Mouse (Mus musculus) intestine, embryonic 14.5 days (tissue): Measurements from ENCODE around the gene Rimbp3. TPM values are rescaled to one million over a fixed set of nuclear protein-coding genes. Genes with fewer than 3 reads are reported as not detected.

Experiments used
- ATAC-seq: fragments of 200-750 bp; cut with Nextera tagmentation; replicated peaks from 2 replicates; pipeline ENCODE4 v1.8.0; 2017; ENCODE audit warnings: low read depth, moderate number of reproducible peaks, moderate TSS enrichment, moderate library complexity; ENCODE audit not compliant: low FRiP score, low TSS enrichment
- DNase-seq: peaks from one replicate; pipeline ENCODE4 v3.0.0-alpha.2; 2018; ENCODE audit warnings: low spot score
- H3K27ac ChIP-seq: fragments of 300-500 bp; sonication (generic); 2 replicates; pipeline ENCODE4 v1.5.1; 2014; ENCODE audit warnings: low read depth, mild to moderate bottlenecking, control low read depth
- H3K27me3 ChIP-seq: fragments of 300-500 bp; sonication (generic); replicated peaks from 2 replicates; pipeline ENCODE4 v1.6.1; 2014; ENCODE audit warnings: low read length, control low read depth; ENCODE audit not compliant: control insufficient read depth, insufficient read depth
- H3K36me3 ChIP-seq: fragments of 300-500 bp; sonication (generic); 2 replicates; pipeline ENCODE4 v1.6.1; 2014; ENCODE audit warnings: low read length, control low read depth; ENCODE audit not compliant: control insufficient read depth, insufficient read depth
- H3K4me1 ChIP-seq: fragments of 300-500 bp; sonication (generic); replicated peaks from 2 replicates; pipeline ENCODE4 v1.6.1; 2014; ENCODE audit warnings: low read length, control low read depth, mixed read lengths; ENCODE audit not compliant: control insufficient read depth, insufficient read depth
- H3K4me2 ChIP-seq: fragments of 300-500 bp; sonication (generic); 2 replicates; pipeline ENCODE4 v1.6.1; 2014; ENCODE audit warnings: low read length
- H3K4me3 ChIP-seq: fragments of 300-500 bp; sonication (generic); 2 replicates; pipeline ENCODE4 v1.5.1; 2014; ENCODE audit warnings: low read depth, low read length, control low read depth, mixed read lengths
- H3K9ac ChIP-seq: fragments of 300-500 bp; sonication (generic); 2 replicates; pipeline ENCODE4 v1.6.1; 2014; ENCODE audit warnings: mild to moderate bottlenecking, low read length
- H3K9me3 ChIP-seq: fragments of 300-500 bp; sonication (generic); 2 replicates; pipeline ENCODE4 v1.6.1; 2016; ENCODE audit warnings: low read length, control low read depth; ENCODE audit not compliant: control insufficient read depth
- WGBS: fragments of 180-500 bp; shearing (Covaris S2); extraction: QIAGEN DNeasy Blood & Tissue Kit; methylation state at CpG from one replicate; pipeline ENCODE4 v1.1.7; 2014; 5-methylcytosine and 5-hydroxymethylcytosine counted together
- polyA plus RNA-seq: library from polyadenylated mRNA; unstranded; fragments of >200 nt; fragmentation: Nextera tagmentation; extraction: Ambion mirVana; gene quantifications from 2 replicates; pipeline ENCODE4 v1.2.1, GENCODE M21; 2014

The Rimbp3 gene
- polyA plus RNA-seq, 1 experiment from 2014 or later = 0.60 TPM

- no peak overlapping the region for H3K4me3 ChIP-seq
- ATAC-seq (no peak), DNase-seq (no peak)
- H3K36me3 ChIP-seq = peaks cover 16% of the 10 kb centered on the region
- 88% methylated on average over 2 of the region's 2 CpGs for WGBS
- H3K4me1 ChIP-seq = no peaks in the 10 kb centered on the region
- no peak overlapping the region for H3K9ac ChIP-seq
- H3K9me3 ChIP-seq = 0 out of 2 replicates have a peak, but pooled peaks cover 2% of the 10 kb centered on the region
- no peak overlapping the region for H3K4me2 ChIP-seq
- no peak overlapping the region for H3K27ac ChIP-seq
- no peaks in the 10 kb centered on the region for H3K27me3 ChIP-seq
Measured at GRCm38 (mm10) chr16:17182136-17182535, 26.3 kb upstream of the Rimbp3 start.

DNA sequence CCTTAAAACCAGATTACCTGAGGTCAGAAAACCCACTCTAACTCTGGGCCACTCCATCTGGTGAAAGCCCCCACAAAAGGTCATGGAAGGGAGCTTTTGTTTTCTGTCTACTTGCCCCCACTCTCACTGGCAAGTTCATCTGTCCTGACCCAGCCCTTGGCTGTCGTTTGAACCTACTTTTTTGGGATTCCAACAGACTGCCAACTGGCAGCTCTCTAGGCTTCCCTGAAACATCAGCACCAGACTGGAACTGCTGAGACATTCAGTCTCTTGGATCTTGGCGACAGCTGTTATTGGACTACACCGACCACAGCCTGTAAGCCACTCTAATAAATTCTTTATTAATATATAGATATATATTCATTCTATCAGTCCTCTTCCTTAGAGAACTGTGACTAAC lies 25.4 kb upstream of the Rimbp3 start:
- 79% methylated on average over 3 of the region's 3 CpGs for WGBS
- Histone ChIP-seq H3K9me3 (0 out of 2 replicates have a peak, but pooled peaks cover 2% of the 10 kb centered on the region), H3K27me3 (no peaks in the 10 kb centered on the region), H3K4me3 (no peak overlapping the region), H3K9ac (no peak overlapping the region), H3K36me3 (peaks cover 13% of the 10 kb centered on the region), H3K27ac (no peak overlapping the region), H3K4me2 (no peak overlapping the region), H3K4me1 (no peaks in the 10 kb centered on the region)
- ATAC-seq (no peak), DNase-seq (no peak)

- no peaks in the 10 kb centered on the region for H3K27me3 ChIP-seq
- no peak overlapping the region for H3K4me2 ChIP-seq
- no peak for ATAC-seq
- DNase-seq = no peak
- no peak overlapping the region for H3K27ac ChIP-seq
- H3K9ac ChIP-seq = no peak overlapping the region
- peaks cover 5% of the 10 kb centered on the region for H3K36me3 ChIP-seq
- no peak overlapping the region for H3K4me3 ChIP-seq
- H3K4me1 ChIP-seq = no peaks in the 10 kb centered on the region
- 0 out of 2 replicates have a peak, but pooled peaks cover 2% of the 10 kb centered on the region for H3K9me3 ChIP-seq
Measured at GRCm38 (mm10) chr16:17185475-17185874, 22.9 kb upstream of the Rimbp3 start.

DNA sequence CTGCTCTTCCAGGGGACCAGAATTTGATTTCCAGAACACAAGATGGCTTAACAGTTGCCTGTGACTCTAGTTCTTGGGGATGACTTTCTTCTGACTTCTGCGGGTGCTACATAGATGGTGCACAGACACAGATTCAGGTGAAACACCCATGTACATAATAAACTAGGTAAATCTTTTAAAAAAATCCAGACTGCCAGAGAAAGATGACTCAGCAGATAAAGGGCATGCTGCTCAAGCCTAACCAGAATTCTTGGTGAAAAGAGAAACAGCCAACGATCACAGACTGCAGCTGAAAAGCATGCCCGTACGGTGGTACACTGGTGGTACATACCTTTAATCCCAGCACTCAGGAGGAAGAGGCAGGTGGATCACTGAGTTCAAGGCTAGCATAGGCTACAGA lies 14.6 kb upstream of the Rimbp3 start:
- Histone ChIP-seq H3K9ac (no peak overlapping the region), H3K4me1 (no peaks in the 10 kb centered on the region), H3K27ac (no peak overlapping the region), H3K27me3 (no peaks in the 10 kb centered on the region), H3K36me3 (0 out of 2 replicates have a peak, but pooled peaks cover 13% of the 10 kb centered on the region), H3K4me3 (no peak overlapping the region), H3K4me2 (no peak overlapping the region), H3K9me3 (no peaks in the 10 kb centered on the region)
- WGBS = 96% methylated on average over 4 of the region's 4 CpGs
- DNase-seq (no peak), ATAC-seq (no peak)

DNA sequence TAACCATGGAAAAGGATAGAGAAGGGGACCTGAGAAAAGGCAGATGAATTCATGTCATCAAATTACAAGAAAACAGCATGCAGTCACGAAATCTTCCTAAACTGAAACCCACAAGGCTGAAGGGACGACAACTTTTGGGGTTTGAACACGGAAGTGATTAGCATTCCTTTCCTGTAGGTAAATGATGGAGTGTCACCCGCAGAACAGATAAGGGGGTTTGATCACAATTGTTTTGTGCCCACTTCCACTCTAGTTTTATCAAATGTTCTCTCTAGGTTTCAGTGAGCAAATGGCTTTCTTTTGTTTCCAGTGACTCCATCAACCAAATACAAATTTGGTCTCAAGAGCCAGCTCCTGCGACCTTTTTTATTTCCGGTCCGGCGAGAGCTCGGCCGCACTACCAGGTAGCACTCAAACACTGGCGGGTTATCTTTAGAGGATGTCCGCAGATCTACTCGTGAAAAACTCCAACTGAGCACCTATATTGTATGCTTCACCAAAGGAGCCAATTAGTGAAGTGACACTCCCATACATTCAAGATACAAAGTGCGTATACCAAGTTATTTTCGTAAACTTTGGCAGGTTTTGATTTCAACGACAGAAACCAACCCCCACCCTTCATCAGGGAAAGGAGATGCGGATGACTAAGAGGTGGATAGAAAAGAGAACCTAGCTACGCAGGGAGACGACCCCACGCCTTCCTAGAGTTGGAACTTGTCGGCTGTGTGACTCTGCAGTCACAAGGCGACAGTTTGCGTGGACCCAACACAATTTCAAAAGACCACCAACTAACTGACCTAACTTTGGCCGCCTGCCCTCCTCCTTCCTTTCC lies 8.1 kb upstream of the Rimbp3 start:
- no peaks in the 10 kb centered on the region for H3K27me3 ChIP-seq
- ATAC-seq (no peak), DNase-seq (peak; percentile 64)
- 6% methylated on average over 24 of the region's 24 CpGs for WGBS
- H3K4me1 ChIP-seq = peaks cover 18% of the 10 kb centered on the region
- peak overlapping the region; percentile 88 for H3K4me3 ChIP-seq
- H3K9ac ChIP-seq = peak overlapping the region; percentile 99
- no peaks in the 10 kb centered on the region for H3K9me3 ChIP-seq
- H3K4me2 ChIP-seq = peak overlapping the region; percentile 90
- peak overlapping the region; percentile 83 for H3K27ac ChIP-seq
- peaks cover 4% of the 10 kb centered on the region; the same call in 1 of the 2 replicates for H3K36me3 ChIP-seq

GRCm38 (mm10) chr16:17200953-17201707 lies 7.3 kb upstream of the Rimbp3 start:
- H3K4me3 ChIP-seq = peak overlapping the region; percentile 88
- DNase-seq (peak; percentile 90), ATAC-seq (peak; percentile 82)
- H3K4me2 ChIP-seq = peak overlapping the region; percentile 90
- H3K9ac ChIP-seq = peak overlapping the region; percentile 99
- H3K9me3 ChIP-seq = no peaks in the 10 kb centered on the region
- H3K36me3 ChIP-seq = peaks cover 4% of the 10 kb centered on the region; the same call in 1 of the 2 replicates
- peaks cover 18% of the 10 kb centered on the region for H3K4me1 ChIP-seq
- peak overlapping the region; percentile 83 for H3K27ac ChIP-seq
- H3K27me3 ChIP-seq = no peaks in the 10 kb centered on the region
- under 1% methylated on average over 71 of the region's 72 CpGs for WGBS

- Histone ChIP-seq H3K27ac (0 out of 2 replicates have a peak overlapping the region, but pooled peaks have one; percentile 83), H3K36me3 (peaks cover 4% of the 10 kb centered on the region; the same call in 1 of the 2 replicates), H3K4me3 (no peak overlapping the region), H3K4me1 (peaks cover 18% of the 10 kb centered on the region), H3K4me2 (0 out of 2 replicates have a peak overlapping the region, but pooled peaks have one; percentile 90), H3K9ac (no peak overlapping the region), H3K27me3 (no peaks in the 10 kb centered on the region), H3K9me3 (no peaks in the 10 kb centered on the region)
- DNase-seq (peak; percentile 56), ATAC-seq (no peak; the same call in 1 of the 2 replicates)
- 41% methylated on average over 2 of the region's 2 CpGs for WGBS
Measured at GRCm38 (mm10) chr16:17201977-17202376, 6.4 kb upstream of the Rimbp3 start.

DNA sequence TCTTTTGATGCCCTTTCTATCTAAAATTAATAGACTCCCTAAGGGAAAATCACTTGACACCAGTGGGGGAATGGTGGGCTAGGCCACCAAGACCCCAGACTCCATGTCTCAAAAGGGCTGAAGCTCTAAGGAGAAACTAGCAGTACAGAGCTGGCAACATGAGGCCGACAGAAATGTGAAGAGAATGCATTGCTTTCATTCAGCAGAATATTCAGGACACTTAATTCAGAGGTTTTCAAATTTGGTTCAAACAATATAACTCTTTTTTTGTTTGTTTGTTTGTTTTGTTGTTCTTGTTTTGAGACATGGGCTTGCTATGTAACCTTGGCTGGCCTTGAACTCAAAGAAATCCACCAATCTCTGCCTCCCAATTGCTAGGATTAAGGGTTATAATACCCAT lies 5.9 kb upstream of the Rimbp3 start, which contains the start of gene Ube2l3:
Gene Ube2l3, minus strand, starts transcription at position 101 of the 400 bp plus-strand sequence.
- Histone ChIP-seq H3K4me3 (peak within 1 kb of the TSS; percentile 88), H3K4me2 (peak within 1 kb of the TSS; percentile 90; the same call in 1 of the 2 replicates), H3K27me3 (peaks cover under 1% of the 10 kb centered on the region; the same call in 1 of the 2 replicates), H3K27ac (peak within 1 kb of the TSS; percentile 83; the same call in 1 of the 2 replicates), H3K9me3 (no peaks in the 10 kb centered on the region), H3K9ac (peak within 1 kb of the TSS; percentile 99), H3K4me1 (peaks cover 18% of the 10 kb centered on the region), H3K36me3 (peaks cover 4% of the 10 kb centered on the region; the same call in 1 of the 2 replicates)
- WGBS = 89% methylated on average over 1 of the region's 1 CpGs
- DNase-seq (no peak), ATAC-seq (no peak)
